Mouse (Mus musculus) intestine, embryonic 15.5 days (tissue): ENCODE data around the gene Ddx3x. TPM values are rescaled to one million over a fixed set of nuclear protein-coding genes. Genes with fewer than 3 reads are reported as not detected.
A peak's percentile ranks its signal among the peaks of the same experiment; 100 is the strongest.

Experiments
- ATAC-seq: fragments of 200-750 bp; cut with Nextera tagmentation; 2 replicates; pipeline ENCODE4 v1.8.0; 2017; ENCODE audit warnings: moderate TSS enrichment, moderate library complexity
- H3K27ac ChIP-seq: fragments of 300-500 bp; sonication (generic); 2 replicates; pipeline ENCODE4 v1.5.1; 2015; ENCODE audit warnings: mild to moderate bottlenecking, inconsistent platforms
- H3K27me3 ChIP-seq: fragments of 300-500 bp; sonication (generic); replicated peaks from 2 replicates; pipeline ENCODE4 v1.6.1; 2015; ENCODE audit warnings: inconsistent platforms
- H3K36me3 ChIP-seq: fragments of 300-500 bp; sonication (generic); 2 replicates; pipeline ENCODE4 v1.6.1; 2015; ENCODE audit warnings: inconsistent platforms
- H3K4me1 ChIP-seq: fragments of 300-500 bp; sonication (generic); replicated peaks from 2 replicates; pipeline ENCODE4 v1.6.1; 2015; ENCODE audit warnings: inconsistent platforms
- H3K4me2 ChIP-seq: fragments of 300-500 bp; sonication (generic); replicated peaks from 2 replicates; pipeline ENCODE4 v1.6.1; 2015; ENCODE audit warnings: mild to moderate bottlenecking, inconsistent platforms
- H3K4me3 ChIP-seq: fragments of 300-500 bp; sonication (generic); replicated peaks from 2 replicates; pipeline ENCODE4 v1.5.1; 2015; ENCODE audit warnings: inconsistent platforms
- H3K9ac ChIP-seq: fragments of 300-500 bp; sonication (generic); 2 replicates; pipeline ENCODE4 v1.6.1; 2015; ENCODE audit warnings: inconsistent platforms
- H3K9me3 ChIP-seq: fragments of 300-500 bp; sonication (generic); 2 replicates; pipeline ENCODE4 v1.6.1; 2016; ENCODE audit warnings: inconsistent platforms
- WGBS: fragments of 180-500 bp; shearing (Covaris S2); methylation state at CpG from one replicate; pipeline ENCODE4 v1.1.7; 2015; 5-methylcytosine and 5-hydroxymethylcytosine counted together
- polyA plus RNA-seq: library from polyadenylated mRNA; unstranded; fragments of >200 nt; fragmentation: Nextera tagmentation; extraction: Ambion mirVana; gene quantifications from 2 replicates; pipeline ENCODE4 v1.2.1, GENCODE M21; 2015

The Ddx3x gene
- polyA plus RNA-seq, 1 experiment from 2014 or later = 128 TPM

GRCm38 (mm10) chrX:13243133-13244123, 37.3 kb upstream of the Ddx3x start:
- H3K27me3 ChIP-seq = no peaks in the 10 kb centered on the region; the same call in 1 of the 2 replicates
- H3K4me1 ChIP-seq = no peaks in the 10 kb centered on the region
- 31% methylated on average over 15 of the region's 15 CpGs for WGBS
- H3K27ac ChIP-seq = peak overlapping the region; percentile 93
- H3K9me3 ChIP-seq = no peaks in the 10 kb centered on the region
- peak; percentile 60 for ATAC-seq
- H3K9ac ChIP-seq = peak overlapping the region; percentile 34
- H3K4me3 ChIP-seq = peak overlapping the region; percentile 23; the same call in 1 of the 2 replicates
- H3K4me2 ChIP-seq = peak overlapping the region; percentile 56
- H3K36me3 ChIP-seq = no peaks in the 10 kb centered on the region

GRCm38 (mm10) chrX:13244588-13244987, 36.2 kb upstream of the Ddx3x start:
- H3K4me1 ChIP-seq = no peaks in the 10 kb centered on the region
- H3K27me3 ChIP-seq = no peaks in the 10 kb centered on the region
- H3K36me3 ChIP-seq = no peaks in the 10 kb centered on the region
- peak overlapping the region; percentile 40 for H3K27ac ChIP-seq
- no peak overlapping the region for H3K4me3 ChIP-seq
- ATAC-seq = peak; percentile 73
- peak overlapping the region; percentile 14; the same call in 1 of the 2 replicates for H3K4me2 ChIP-seq
- no peak overlapping the region for H3K9ac ChIP-seq
- no peaks in the 10 kb centered on the region for H3K9me3 ChIP-seq

GRCm38 (mm10) chrX:13245027-13245426, 35.7 kb upstream of the Ddx3x start:
- no peak overlapping the region for H3K9ac ChIP-seq
- H3K4me2 ChIP-seq = 0 out of 2 replicates have a peak overlapping the region, but pooled peaks have one; percentile 14
- no peak overlapping the region for H3K4me3 ChIP-seq
- peak overlapping the region; percentile 40 for H3K27ac ChIP-seq
- 56% methylated on average over 3 of the region's 3 CpGs for WGBS
- H3K36me3 ChIP-seq = no peaks in the 10 kb centered on the region
- H3K9me3 ChIP-seq = no peaks in the 10 kb centered on the region
- H3K4me1 ChIP-seq = no peaks in the 10 kb centered on the region
- peak; percentile 63 for ATAC-seq
- H3K27me3 ChIP-seq = no peaks in the 10 kb centered on the region

DNA sequence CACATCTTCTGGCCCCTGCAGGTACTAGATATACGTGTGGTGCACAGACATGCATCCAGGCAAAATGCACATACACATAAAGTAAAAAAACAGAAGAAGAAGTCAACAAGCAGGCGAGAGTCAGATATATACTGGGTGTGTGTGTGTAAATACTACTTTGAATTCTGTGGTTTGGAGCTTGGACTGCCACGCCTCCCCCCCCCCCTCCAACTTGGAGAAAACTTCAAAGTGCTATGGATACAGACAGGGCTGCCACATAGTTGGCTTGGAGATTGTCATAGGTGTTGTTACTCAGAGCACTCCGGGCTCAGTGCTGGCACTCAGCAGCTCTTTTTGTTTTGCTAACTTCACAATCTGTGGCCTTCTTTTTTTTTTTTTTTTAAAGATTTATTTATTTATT, 29.1 kb upstream of the Ddx3x start:
- no peaks in the 10 kb centered on the region for H3K9me3 ChIP-seq
- no peak for ATAC-seq
- WGBS = 63% methylated on average over 4 of the region's 4 CpGs

GRCm38 (mm10) chrX:13254273-13254672, 26.5 kb upstream of the Ddx3x start:
- ATAC-seq = no peak
- WGBS = 69% methylated on average over 3 of the region's 3 CpGs
- Histone ChIP-seq H3K9me3 (no peaks in the 10 kb centered on the region), H3K36me3 (no peaks in the 10 kb centered on the region), H3K4me3 (no peak overlapping the region), H3K9ac (no peak overlapping the region), H3K4me2 (no peak overlapping the region), H3K4me1 (no peaks in the 10 kb centered on the region), H3K27ac (no peak overlapping the region), H3K27me3 (no peaks in the 10 kb centered on the region)

More for the DNA sequence above, 29.1 kb upstream of the Ddx3x start:
- H3K4me2 ChIP-seq = no peak overlapping the region
- no peaks in the 10 kb centered on the region for H3K4me1 ChIP-seq
- no peak overlapping the region for H3K9ac ChIP-seq
- H3K36me3 ChIP-seq = no peaks in the 10 kb centered on the region
- H3K27ac ChIP-seq = no peak overlapping the region
- H3K27me3 ChIP-seq = no peaks in the 10 kb centered on the region
- H3K4me3 ChIP-seq = no peak overlapping the region

DNA sequence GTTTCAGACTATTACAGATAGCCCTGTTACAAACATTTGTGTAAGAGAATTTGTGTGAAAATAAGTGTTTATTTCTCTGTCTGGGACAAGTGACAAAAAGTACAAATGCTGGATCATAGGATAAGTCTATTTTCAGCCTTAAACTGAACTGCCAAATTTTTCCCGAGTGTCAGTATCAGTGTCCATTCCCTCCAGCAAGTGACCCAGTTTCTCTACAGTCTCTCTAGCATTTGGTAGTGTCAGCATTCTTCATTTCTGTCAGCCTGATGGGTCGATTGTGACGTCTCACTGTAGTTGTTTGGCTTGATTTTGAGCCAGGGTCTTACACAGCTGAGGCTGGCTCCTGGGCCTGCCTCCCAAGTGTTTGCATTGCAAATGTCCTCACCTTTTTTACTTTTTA, 17.4 kb upstream of the Ddx3x start:
- no peak overlapping the region for H3K9ac ChIP-seq
- H3K4me2 ChIP-seq = no peak overlapping the region
- H3K27ac ChIP-seq = no peak overlapping the region
- H3K4me1 ChIP-seq = no peaks in the 10 kb centered on the region
- no peaks in the 10 kb centered on the region for H3K27me3 ChIP-seq
- H3K36me3 ChIP-seq = no peaks in the 10 kb centered on the region
- ATAC-seq = no peak
- WGBS = 77% methylated on average over 3 of the region's 3 CpGs
- no peaks in the 10 kb centered on the region for H3K9me3 ChIP-seq
- H3K4me3 ChIP-seq = no peak overlapping the region

- Histone ChIP-seq H3K27ac (no peak overlapping the region), H3K9me3 (no peaks in the 10 kb centered on the region), H3K4me3 (no peak overlapping the region), H3K27me3 (no peaks in the 10 kb centered on the region), H3K4me2 (no peak overlapping the region), H3K36me3 (no peaks in the 10 kb centered on the region), H3K4me1 (no peaks in the 10 kb centered on the region), H3K9ac (no peak overlapping the region)
- WGBS = 59% methylated on average over 6 of the region's 6 CpGs
- peak; percentile 49 for ATAC-seq
These were observed 5.1 kb upstream of the Ddx3x start for GRCm38 (mm10) chrX:13275519-13276137.

- Histone ChIP-seq H3K27me3 (no peaks in the 10 kb centered on the region), H3K4me3 (no peak overlapping the region), H3K4me1 (no peaks in the 10 kb centered on the region), H3K36me3 (no peaks in the 10 kb centered on the region), H3K4me2 (no peak overlapping the region), H3K9me3 (no peaks in the 10 kb centered on the region), H3K9ac (no peak overlapping the region), H3K27ac (no peak overlapping the region)
- ATAC-seq = no peak
- WGBS = 84% methylated on average over 17 of the region's 17 CpGs
These were observed 1.8 kb upstream of the Ddx3x start for GRCm38 (mm10) chrX:13278996-13279395.

GRCm38 (mm10) chrX:13280037-13280408, 747 bp upstream of the Ddx3x start:
- H3K9me3 ChIP-seq = no peaks in the 10 kb centered on the region
- H3K36me3 ChIP-seq = no peaks in the 10 kb centered on the region
- H3K4me2 ChIP-seq = peak overlapping the region; percentile 67
- peak overlapping the region; percentile 98 for H3K27ac ChIP-seq
- H3K4me3 ChIP-seq = peak overlapping the region; percentile 82
- H3K4me1 ChIP-seq = no peaks in the 10 kb centered on the region
- H3K9ac ChIP-seq = peak overlapping the region; percentile 62
- H3K27me3 ChIP-seq = no peaks in the 10 kb centered on the region
- ATAC-seq = peak; percentile 3
- WGBS = 4% methylated on average over 14 of the region's 14 CpGs

- no peaks in the 10 kb centered on the region for H3K4me1 ChIP-seq
- H3K36me3 ChIP-seq = no peaks in the 10 kb centered on the region
- under 1% methylated on average over 70 of the region's 89 CpGs for WGBS
- no peaks in the 10 kb centered on the region for H3K9me3 ChIP-seq
- ATAC-seq = peak; percentile 76
- peak overlapping the region; percentile 98 for H3K9ac ChIP-seq
- no peaks in the 10 kb centered on the region for H3K27me3 ChIP-seq
- H3K4me3 ChIP-seq = peak overlapping the region; percentile 82
- H3K4me2 ChIP-seq = peak overlapping the region; percentile 59
- H3K27ac ChIP-seq = peak overlapping the region; percentile 98
These were observed 739 bp downstream of the Ddx3x start for GRCm38 (mm10) chrX:13281329-13282088.

DNA sequence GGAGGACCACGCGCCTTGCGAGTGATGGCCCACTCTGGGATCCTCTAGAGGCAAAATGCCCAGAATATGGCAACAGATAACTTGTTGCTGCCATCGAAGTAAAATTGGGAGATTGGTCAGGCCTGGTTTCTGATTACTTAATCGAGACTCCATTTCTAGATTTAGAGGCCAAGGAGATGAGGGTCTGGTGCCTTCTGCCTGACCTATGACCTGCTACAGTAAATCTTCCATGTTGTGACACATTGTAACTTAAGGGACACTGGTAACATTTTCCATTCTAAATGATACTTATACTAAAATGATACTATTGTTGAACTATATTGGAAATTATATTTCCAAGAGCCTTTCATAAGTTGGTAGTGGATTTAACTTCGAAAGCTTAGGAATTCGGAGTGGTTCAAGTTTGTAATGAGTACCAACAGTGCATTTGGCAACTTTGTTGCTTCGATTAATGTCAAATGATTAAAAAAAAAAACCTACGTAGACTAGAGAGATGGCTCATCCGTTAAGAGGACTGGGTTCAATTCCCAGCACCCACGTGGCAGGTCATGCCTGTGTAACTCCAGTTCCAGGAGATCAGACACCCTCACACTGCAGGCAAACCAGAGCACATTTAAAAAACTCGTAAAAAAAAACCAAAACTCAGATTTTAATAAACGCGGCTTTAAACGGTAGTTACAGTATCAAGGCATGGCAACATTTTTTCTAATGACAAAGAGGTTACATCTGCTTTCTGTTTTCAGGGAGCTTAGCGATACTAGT, 1.5 kb downstream of the Ddx3x start:
- H3K9ac ChIP-seq = peak overlapping the region; percentile 98
- H3K36me3 ChIP-seq = no peaks in the 10 kb centered on the region
- 16% methylated on average over 16 of the region's 16 CpGs for WGBS
- peak overlapping the region; percentile 82 for H3K4me3 ChIP-seq
- H3K4me1 ChIP-seq = no peaks in the 10 kb centered on the region
- no peak for ATAC-seq
- no peaks in the 10 kb centered on the region for H3K27me3 ChIP-seq
- peak overlapping the region; percentile 59 for H3K4me2 ChIP-seq
- no peaks in the 10 kb centered on the region for H3K9me3 ChIP-seq
- peak overlapping the region; percentile 98 for H3K27ac ChIP-seq
